ENCODE assay signal across 8 mouse cellular contexts in genomic region chr10:95264485-95265321, GRCm38 (mm10). TPM values are rescaled to one million over a fixed set of nuclear protein-coding genes. Genes with fewer than 3 reads are reported as not detected.
DNase-seq lines count a peak whose midpoint lies in the region; ATAC-seq lines count a peak whose summit lies in the region.

No protein-coding gene starts in this region.

- ATAC-seq in cerebellum, adult (ENCODE audit: insufficient number of reproducible peaks, low FRiP score, low TSS enrichment), result 0 out of 2 replicates have a peak, but pooled peaks have one; percentile 15
- ATAC-seq in hindbrain, embryonic 11.5 days (ENCODE audit: low FRiP score), result 0 out of 2 replicates have a peak, but pooled peaks have one; percentile 25
- ATAC-seq in limb, embryonic 11.5 days (ENCODE audit: insufficient number of reproducible peaks, low FRiP score, low TSS enrichment, low read depth), result 0 out of 2 replicates have a peak, but pooled peaks have one; percentile 18

- H3K27me3 ChIP-seq in hindbrain, embryonic 11.5 days (ENCODE audit: control insufficient read depth, insufficient read depth, low read length), result peaks cover 8% of the 10 kb centered on the region; the same call in 1 of the 2 replicates
- 0 out of 2 replicates have a peak, but pooled peaks cover 3% of the 10 kb centered on the region for H3K27me3 ChIP-seq in limb, embryonic 11.5 days (ENCODE audit: control insufficient read depth, insufficient read depth, low read length)
- H3K27me3 ChIP-seq in midbrain, embryonic 10.5 days (ENCODE audit: low read depth, poor library complexity, severe bottlenecking), result peaks cover 50% of the 10 kb centered on the region

- peak overlapping the region; percentile 50 for H3K4me2 ChIP-seq in hindbrain, embryonic 11.5 days (replicated peaks; ENCODE audit: low read depth, low read length)
- H3K4me2 ChIP-seq in limb, embryonic 11.5 days (ENCODE audit: low read depth, severe bottlenecking), result peak overlapping the region; percentile 84

- H3K9ac ChIP-seq in hindbrain, embryonic 11.5 days (ENCODE audit: low read depth, low read length), result peak overlapping the region; percentile 40; the same call in 1 of the 2 replicates
- H3K9ac ChIP-seq in limb, embryonic 11.5 days (ENCODE audit: low read length), result peak overlapping the region; percentile 56

- DNase-seq in cerebellum, adult 9-11 months, result no peak
- peak; percentile 42 for DNase-seq in brain, adult 2 months (ENCODE audit: low read depth, low spot score)
- peak; percentile 54 for DNase-seq in forelimb bud, embryonic 11.5 days (ENCODE audit: low read depth, low spot score)
- DNase-seq in hindbrain, embryonic 11.5 days (ENCODE audit: low spot score), result peak; percentile 72
- peak; percentile 79 for DNase-seq in limb, embryonic 11.5 days (ENCODE audit: low spot score)
- peak; percentile 69 for DNase-seq in midbrain, embryonic 10.5 days (ENCODE audit: low spot score)
- DNase-seq in spleen, postnatal 10 days (ENCODE audit: low spot score in 2 of 2), result peak; percentile 15 to 53

- H3K4me3 ChIP-seq in hindbrain, embryonic 11.5 days (ENCODE audit: low read depth, low read length), result peak overlapping the region; percentile 33
- peak overlapping the region; percentile 33 for H3K4me3 ChIP-seq in limb, embryonic 11.5 days (ENCODE audit: low read depth, low read length)
- H3K4me3 ChIP-seq in midbrain, embryonic 10.5 days, result peak overlapping the region; percentile 56

- H3K9me3 ChIP-seq in hindbrain, embryonic 11.5 days (ENCODE audit: control insufficient read depth, low read length), result no peaks in the 10 kb centered on the region
- no peaks in the 10 kb centered on the region for H3K9me3 ChIP-seq in limb, embryonic 11.5 days (ENCODE audit: control insufficient read depth, low read length)
- H3K9me3 ChIP-seq in midbrain, embryonic 10.5 days (replicated peaks), result no peaks in the 10 kb centered on the region

- 3% methylated on average over 37 of the region's 37 CpGs for WGBS in hindbrain, embryonic 11.5 days
- 3% methylated on average over 37 of the region's 37 CpGs for WGBS in limb, embryonic 11.5 days
- 3% methylated on average over 37 of the region's 37 CpGs for WGBS in midbrain, embryonic 10.5 days

- 0 out of 2 replicates have a peak, but pooled peaks cover 5% of the 10 kb centered on the region for H3K4me1 ChIP-seq in hindbrain, embryonic 11.5 days (replicated peaks; ENCODE audit: control insufficient read depth, insufficient read depth, low read length)
- H3K4me1 ChIP-seq in limb, embryonic 11.5 days (ENCODE audit: control insufficient read depth, insufficient read depth, low read length), result peaks cover 11% of the 10 kb centered on the region
- H3K4me1 ChIP-seq in midbrain, embryonic 10.5 days, result peaks cover 46% of the 10 kb centered on the region

- H3K27ac ChIP-seq in hindbrain, embryonic 11.5 days (ENCODE audit: low read depth, low read length), result no peak overlapping the region
- H3K27ac ChIP-seq in limb, embryonic 11.5 days (replicated peaks; ENCODE audit: low read depth, low read length), result no peak overlapping the region
- H3K27ac ChIP-seq in midbrain, embryonic 10.5 days (replicated peaks), result peak overlapping the region; percentile 70

- no peaks in the 10 kb centered on the region for H3K36me3 ChIP-seq in hindbrain, embryonic 11.5 days (ENCODE audit: control insufficient read depth, insufficient read depth, low read length)
- no peaks in the 10 kb centered on the region for H3K36me3 ChIP-seq in limb, embryonic 11.5 days (ENCODE audit: control insufficient read depth, insufficient read depth, low read length)
- no peaks in the 10 kb centered on the region for H3K36me3 ChIP-seq in midbrain, embryonic 10.5 days

RNA-seq across cellular contexts. Expression of gene Cradd, which starts 59.2 kb away (rescaled TPM):
- polyA plus RNA-seq in hindbrain, embryonic 11.5 days (2014; fragmentation: Nextera tagmentation; extraction: Ambion mirVana), result 16.0 and 17.6 TPM in 2 replicates
- 13.4 and 13.6 TPM in 2 replicates for polyA plus RNA-seq in limb, embryonic 11.5 days (2014; fragmentation: Nextera tagmentation; extraction: Ambion mirVana)
- 14.4 and 15.2 TPM in 2 replicates for polyA plus RNA-seq in midbrain, embryonic 10.5 days (2016; fragmentation: Nextera tagmentation; extraction: Ambion mirVana)
